Mouse (Mus musculus): ENCODE measurements around the gene Tmbim1.

GRCm38 (mm10) chr1:74304946-74305345 is 476 bp downstream of the Tmbim1 start:
- no peak for TF ChIP-seq EP300 (IDR thresholded peaks at IDR 0.05; ENCODE audit: low read depth)
- TF ChIP-seq CTCF (IDR thresholded peaks at IDR 0.05; ENCODE audit: low read depth) = no peak

Data from liver, postnatal 0 days (tissue).